Mouse (Mus musculus) forebrain, embryonic 16.5 days (tissue): ENCODE results near the gene Skap1. TPM values are rescaled to one million over a fixed set of nuclear protein-coding genes. Genes with fewer than 3 reads are reported as not detected.
A peak's percentile ranks its signal among the peaks of the same experiment; 100 is the strongest.

ENCODE experiments used
- ATAC-seq: fragments of 200-750 bp; cut with Nextera tagmentation; 2 replicates; pipeline ENCODE4 v1.8.0; 2017; ENCODE audit warnings: mild to moderate bottlenecking, moderate library complexity
- H3K27ac ChIP-seq: fragments of 300-500 bp; sonication (generic); 2 replicates; pipeline ENCODE4 v1.5.1; 2014; ENCODE audit warnings: low read length, control low read depth
- H3K27me3 ChIP-seq: fragments of 300-500 bp; sonication (generic); replicated peaks from 2 replicates; pipeline ENCODE4 v1.6.1; 2014; ENCODE audit warnings: low read length; ENCODE audit not compliant: control insufficient read depth, insufficient read depth
- H3K36me3 ChIP-seq: fragments of 300-500 bp; sonication (generic); 2 replicates; pipeline ENCODE4 v1.6.1; 2014; ENCODE audit not compliant: control insufficient read depth, insufficient read depth
- H3K4me1 ChIP-seq: fragments of 300-500 bp; sonication (generic); replicated peaks from 2 replicates; pipeline ENCODE4 v1.6.1; 2014; ENCODE audit warnings: low read length; ENCODE audit not compliant: control insufficient read depth, insufficient read depth
- H3K4me2 ChIP-seq: fragments of 300-500 bp; sonication (generic); 2 replicates; pipeline ENCODE4 v1.6.1; 2014; ENCODE audit warnings: mild to moderate bottlenecking, low read length, control low read depth
- H3K4me3 ChIP-seq: fragments of 300-500 bp; sonication (generic); replicated peaks from 2 replicates; pipeline ENCODE4 v1.5.1; 2014; ENCODE audit warnings: mild to moderate bottlenecking, low read length, control low read depth
- H3K9ac ChIP-seq: fragments of 300-500 bp; sonication (generic); replicated peaks from 2 replicates; pipeline ENCODE4 v1.6.1; 2014; ENCODE audit warnings: low read depth, low read length, control low read depth
- H3K9me3 ChIP-seq: fragments of 300-500 bp; sonication (generic); 2 replicates; pipeline ENCODE4 v1.6.1; 2016; ENCODE audit warnings: low read length; ENCODE audit not compliant: control insufficient read depth
- WGBS: fragments of 180-500 bp; shearing (Covaris S2); extraction: QIAGEN DNeasy Blood & Tissue Kit; methylation state at CpG from one replicate; pipeline ENCODE4 v1.1.7; 2014; 5-methylcytosine and 5-hydroxymethylcytosine counted together
- polyA plus RNA-seq: library from polyadenylated mRNA; unstranded; fragments of >200 nt; fragmentation: Nextera tagmentation; extraction: Ambion mirVana; gene quantifications from 2 replicates; pipeline ENCODE4 v1.2.1, GENCODE M21; 2015

The Skap1 gene
- polyA plus RNA-seq, 1 experiment from 2014 or later: 3.4 TPM

DNA sequence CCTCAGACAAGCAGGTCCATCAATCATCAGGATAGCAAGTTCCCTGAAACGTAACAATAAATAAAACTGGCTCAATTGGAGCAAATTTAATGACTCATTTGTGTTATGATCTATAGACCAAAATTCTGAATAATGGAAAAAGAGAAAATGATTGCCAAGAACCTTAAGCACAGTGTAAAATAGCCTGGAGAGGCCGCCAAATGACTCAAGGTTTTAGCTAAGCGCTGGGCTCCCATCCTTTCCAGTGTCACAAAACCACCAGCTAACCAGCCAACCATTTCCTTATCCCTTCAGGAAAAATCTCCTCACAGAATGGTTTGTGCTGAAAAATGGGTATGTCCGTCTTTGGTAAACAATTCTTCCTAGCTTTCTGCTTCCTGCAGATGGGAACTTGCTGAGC lies 279.5 kb downstream of the Skap1 start:
- H3K36me3 ChIP-seq: no peaks in the 10 kb centered on the region
- WGBS: 84% methylated on average over 4 of the region's 4 CpGs
- no peak for ATAC-seq
- peaks cover 23% of the 10 kb centered on the region for H3K4me1 ChIP-seq
- no peaks in the 10 kb centered on the region for H3K9me3 ChIP-seq
- peaks cover 34% of the 10 kb centered on the region for H3K27me3 ChIP-seq
- no peak overlapping the region for H3K27ac ChIP-seq
- no peak overlapping the region for H3K4me3 ChIP-seq
- no peak overlapping the region for H3K4me2 ChIP-seq
- no peak overlapping the region for H3K9ac ChIP-seq

DNA sequence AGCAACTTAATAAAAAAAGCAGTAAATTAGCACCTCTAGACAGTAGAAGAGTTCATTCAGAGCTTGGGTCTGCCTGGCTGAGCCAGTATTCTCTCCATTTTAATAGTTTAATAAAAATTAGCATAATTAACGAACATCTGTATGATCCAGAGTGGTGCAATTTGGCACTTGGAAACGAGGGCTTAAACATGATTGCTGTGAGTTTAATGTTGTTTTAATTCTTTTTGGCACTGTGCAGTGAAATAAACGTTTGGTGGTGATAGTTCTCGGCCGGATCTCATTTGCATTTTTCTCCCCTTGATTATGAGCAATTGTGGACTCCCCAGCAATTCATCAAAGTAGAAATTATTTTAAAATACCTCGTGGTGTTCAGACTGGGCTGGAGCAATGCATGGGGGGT lies 282.3 kb downstream of the Skap1 start:
- peaks cover 30% of the 10 kb centered on the region for H3K27me3 ChIP-seq
- 35% methylated on average over 6 of the region's 6 CpGs for WGBS
- no peak overlapping the region for H3K4me3 ChIP-seq
- peak; percentile 43; the same call in 1 of the 2 replicates for ATAC-seq
- no peak overlapping the region for H3K4me2 ChIP-seq
- H3K4me1 ChIP-seq: peaks cover 18% of the 10 kb centered on the region
- no peak overlapping the region for H3K27ac ChIP-seq
- H3K9me3 ChIP-seq: no peaks in the 10 kb centered on the region
- no peaks in the 10 kb centered on the region for H3K36me3 ChIP-seq
- H3K9ac ChIP-seq: no peak overlapping the region

DNA sequence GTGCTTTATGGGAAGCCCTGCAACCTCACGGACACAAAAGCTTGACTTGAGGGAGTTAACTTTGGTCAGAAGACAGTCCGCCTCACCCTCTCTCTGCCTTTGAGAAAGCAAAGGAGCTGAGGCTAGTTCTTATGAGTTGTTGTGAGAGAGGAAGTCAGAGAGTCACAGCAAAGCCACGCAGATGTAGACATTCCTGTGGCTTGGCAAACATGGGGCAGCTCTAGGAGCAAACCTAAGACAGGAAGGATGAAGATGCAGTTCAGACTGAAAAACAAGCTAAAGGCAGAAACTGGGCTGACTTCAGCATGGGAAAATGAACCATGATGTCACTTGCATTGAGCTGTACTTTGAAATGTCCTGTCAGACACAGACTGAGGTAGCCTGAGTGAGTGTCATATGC lies 283.2 kb downstream of the Skap1 start:
- H3K9ac ChIP-seq: no peak overlapping the region
- no peak overlapping the region for H3K4me2 ChIP-seq
- no peaks in the 10 kb centered on the region for H3K9me3 ChIP-seq
- H3K4me1 ChIP-seq: peaks cover 9% of the 10 kb centered on the region
- H3K36me3 ChIP-seq: no peaks in the 10 kb centered on the region
- peaks cover 26% of the 10 kb centered on the region for H3K27me3 ChIP-seq
- H3K27ac ChIP-seq: no peak overlapping the region
- H3K4me3 ChIP-seq: no peak overlapping the region
- ATAC-seq: no peak
- 65% methylated on average over 3 of the region's 3 CpGs for WGBS

DNA sequence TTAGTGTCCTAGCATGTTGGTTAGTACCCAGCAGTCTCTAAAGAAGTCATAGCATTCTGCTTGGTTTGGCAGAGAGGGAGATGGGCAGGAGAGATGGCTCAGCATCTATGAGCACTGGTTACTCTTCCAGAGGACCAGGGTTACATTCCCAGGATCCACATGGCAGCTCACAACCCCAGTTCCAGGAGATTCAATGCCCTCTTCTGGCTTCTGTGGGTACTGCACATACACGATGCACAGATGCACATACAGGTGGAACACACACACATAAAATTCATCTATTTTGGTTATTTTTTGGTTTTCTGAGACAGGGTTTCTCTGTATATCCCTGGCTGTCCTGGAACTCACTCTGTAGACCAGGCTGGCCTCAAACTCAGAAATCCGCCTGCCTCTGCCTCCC lies 290.9 kb downstream of the Skap1 start:
- H3K4me2 ChIP-seq: no peak overlapping the region

DNA sequence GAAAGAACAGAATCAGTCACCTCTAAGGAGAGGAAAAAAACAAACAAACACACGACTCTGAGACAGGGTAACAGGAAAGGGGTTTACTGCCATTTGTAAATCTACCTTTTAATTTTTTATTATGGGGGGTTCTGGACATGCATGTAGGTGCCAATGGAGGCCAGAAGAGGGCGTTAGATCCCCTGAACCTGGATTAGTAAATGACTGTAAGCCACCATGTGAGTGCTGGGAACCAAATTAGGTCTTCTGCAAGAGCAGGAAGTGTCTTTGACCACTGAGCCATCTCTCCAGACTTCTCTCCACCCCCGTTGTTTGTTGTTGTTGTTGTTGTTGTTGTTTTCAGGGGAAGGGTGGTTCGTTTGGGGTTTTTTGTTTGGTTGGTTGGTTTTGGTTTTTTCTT lies 293.0 kb downstream of the Skap1 start:
- H3K4me2 ChIP-seq: no peak overlapping the region
- H3K36me3 ChIP-seq: no peaks in the 10 kb centered on the region
- ATAC-seq: no peak
- no peaks in the 10 kb centered on the region for H3K4me1 ChIP-seq
- H3K27ac ChIP-seq: no peak overlapping the region
- H3K4me3 ChIP-seq: no peak overlapping the region
- WGBS: 60% methylated on average over 4 of the region's 4 CpGs
- no peak overlapping the region for H3K9ac ChIP-seq
- H3K9me3 ChIP-seq: no peaks in the 10 kb centered on the region
- H3K27me3 ChIP-seq: no peaks in the 10 kb centered on the region

More for the DNA sequence above, 290.9 kb downstream of the Skap1 start:
- Histone ChIP-seq H3K4me3 (no peak overlapping the region), H3K27ac (no peak overlapping the region), H3K27me3 (no peaks in the 10 kb centered on the region), H3K36me3 (no peaks in the 10 kb centered on the region), H3K4me1 (no peaks in the 10 kb centered on the region), H3K9ac (no peak overlapping the region), H3K9me3 (no peaks in the 10 kb centered on the region)
- no peak for ATAC-seq
- 93% methylated on average over 2 of the region's 2 CpGs for WGBS

DNA sequence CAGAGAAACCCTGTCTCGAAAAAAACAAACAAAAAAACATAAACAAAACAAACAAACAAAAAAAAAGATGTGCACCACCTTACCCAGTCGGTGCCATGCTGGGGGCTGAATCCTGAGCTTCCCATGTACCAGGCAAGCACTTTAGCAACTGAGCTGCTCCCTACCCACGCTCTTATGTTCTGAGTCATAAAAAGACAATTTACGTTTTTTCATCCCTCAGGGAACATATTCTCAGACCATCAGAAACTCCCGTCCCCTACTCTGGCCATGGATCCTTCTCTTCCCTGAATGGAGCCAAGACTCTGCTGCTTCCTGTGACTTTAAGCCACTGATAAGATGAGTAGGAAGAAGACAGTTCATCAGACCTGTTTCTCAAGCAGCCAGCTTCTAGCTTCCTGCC lies 294.0 kb downstream of the Skap1 start:
- Histone ChIP-seq H3K4me3 (no peak overlapping the region), H3K9ac (no peak overlapping the region), H3K4me1 (0 out of 2 replicates have a peak, but pooled peaks cover 5% of the 10 kb centered on the region), H3K27me3 (no peaks in the 10 kb centered on the region), H3K36me3 (no peaks in the 10 kb centered on the region), H3K27ac (no peak overlapping the region), H3K9me3 (no peaks in the 10 kb centered on the region), H3K4me2 (no peak overlapping the region)
- WGBS: 74% methylated on average over 5 of the region's 5 CpGs
- no peak for ATAC-seq

DNA sequence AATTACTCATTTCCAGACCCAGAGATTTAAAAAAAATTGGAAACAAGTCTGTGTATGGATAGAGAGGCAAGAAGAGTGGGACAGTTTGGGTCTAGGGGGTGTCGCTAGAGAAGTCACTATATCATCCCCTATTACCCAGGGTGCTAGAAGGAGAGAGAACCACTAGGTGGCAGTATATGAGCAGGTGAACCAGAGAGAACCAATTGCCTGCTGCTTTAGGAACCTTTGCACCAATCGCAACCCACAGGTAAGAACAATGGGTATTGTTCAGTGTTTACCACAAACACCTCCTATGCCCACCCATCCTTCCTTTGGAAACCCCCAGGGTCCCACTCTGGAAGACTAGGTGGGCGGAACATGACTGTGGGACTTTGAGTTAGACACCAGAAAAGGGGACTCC lies 295.6 kb downstream of the Skap1 start:
- H3K9me3 ChIP-seq: no peaks in the 10 kb centered on the region
- H3K36me3 ChIP-seq: no peaks in the 10 kb centered on the region
- no peak overlapping the region for H3K27ac ChIP-seq
- no peak overlapping the region for H3K4me2 ChIP-seq
- peaks cover 5% of the 10 kb centered on the region; the same call in 1 of the 2 replicates for H3K4me1 ChIP-seq
- no peak for ATAC-seq
- H3K9ac ChIP-seq: no peak overlapping the region
- WGBS: 37% methylated on average over 3 of the region's 3 CpGs
- no peaks in the 10 kb centered on the region for H3K27me3 ChIP-seq
- no peak overlapping the region for H3K4me3 ChIP-seq

DNA sequence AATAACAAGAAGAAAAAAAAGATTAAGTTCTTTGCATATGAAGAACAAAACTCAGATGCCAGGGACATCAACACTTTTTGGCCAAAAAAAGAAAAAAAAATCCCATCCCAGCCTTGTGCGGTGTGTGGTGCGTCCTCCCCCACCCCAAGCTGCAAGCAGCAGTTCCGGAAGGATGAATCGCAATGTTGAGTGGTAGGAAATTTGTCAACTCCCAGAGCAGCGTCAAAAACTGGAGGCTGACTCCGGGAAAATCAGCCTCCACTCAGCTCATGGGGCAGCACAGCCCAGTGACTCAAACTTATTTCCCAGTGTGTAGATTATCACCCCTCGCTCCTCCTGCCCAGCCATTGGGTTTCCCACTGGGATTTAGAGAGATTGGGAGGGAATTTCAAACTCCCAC lies 297.6 kb downstream of the Skap1 start:
- Histone ChIP-seq H3K9ac (no peak overlapping the region), H3K4me2 (no peak overlapping the region), H3K4me1 (peaks cover 7% of the 10 kb centered on the region), H3K36me3 (no peaks in the 10 kb centered on the region), H3K27ac (no peak overlapping the region), H3K27me3 (no peaks in the 10 kb centered on the region), H3K9me3 (no peaks in the 10 kb centered on the region), H3K4me3 (no peak overlapping the region)
- ATAC-seq: no peak
- WGBS: 75% methylated on average over 7 of the region's 7 CpGs

DNA sequence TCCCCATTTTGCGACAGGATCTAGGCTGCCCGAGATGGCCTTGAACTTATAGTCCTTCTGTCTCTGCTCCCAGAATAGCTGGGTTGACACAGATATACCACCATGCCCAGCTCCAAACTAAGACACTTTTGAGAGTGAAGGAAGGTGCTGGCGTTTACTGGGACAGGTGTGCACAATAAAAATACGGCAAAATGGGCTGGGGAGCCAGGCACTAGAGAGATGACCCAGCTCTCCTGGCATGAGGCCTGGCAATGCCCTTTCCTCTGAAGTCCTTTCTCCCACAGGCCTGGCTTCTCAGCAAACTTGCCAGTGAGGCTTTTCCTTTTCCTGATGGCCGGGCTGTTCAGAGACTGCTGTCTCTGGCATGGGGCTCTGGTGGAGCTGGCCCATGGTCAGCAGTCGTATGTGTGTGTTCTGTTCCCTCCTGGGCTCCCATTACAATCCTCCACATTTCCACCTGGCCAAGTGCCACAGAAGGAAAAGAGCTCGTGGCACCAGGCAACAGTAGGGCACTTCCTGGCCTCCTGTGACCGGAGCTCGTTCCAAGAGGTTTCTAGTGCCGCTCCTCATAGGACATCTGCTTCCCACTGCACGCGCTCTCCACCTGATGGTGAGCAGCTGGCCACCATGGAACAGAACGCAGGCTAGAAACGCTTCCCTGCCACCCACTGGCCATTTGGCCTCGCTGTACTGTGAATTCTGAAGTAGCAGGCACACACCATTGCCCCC lies 298.5 kb downstream of the Skap1 start:
- no peaks in the 10 kb centered on the region for H3K9me3 ChIP-seq
- H3K36me3 ChIP-seq: no peaks in the 10 kb centered on the region
- WGBS: 68% methylated on average over 15 of the region's 15 CpGs
- no peak overlapping the region for H3K9ac ChIP-seq
- no peak overlapping the region for H3K4me2 ChIP-seq
- no peak overlapping the region for H3K4me3 ChIP-seq
- ATAC-seq: no peak
- no peak overlapping the region for H3K27ac ChIP-seq
- no peaks in the 10 kb centered on the region for H3K27me3 ChIP-seq
- H3K4me1 ChIP-seq: peaks cover 16% of the 10 kb centered on the region
